Mouse (Mus musculus): Measurements from ENCODE around the gene Gpr37.

The Gpr37 gene

GRCm38 (mm10) chr6:25690629-25691028 is at the start of gene Gpr37:
Gene Gpr37 (minus strand): TSS chr6:25690729.
- DNase-seq (ENCODE audit: low read depth): no peak

GRCm38 (mm10) chr6:25736533-25736932 is 46.0 kb upstream of the Gpr37 start:
- DNase-seq (ENCODE audit: low read depth): no peak

- no peak for DNase-seq (ENCODE audit: low read depth)
Observed at GRCm38 (mm10) chr6:25726560-25726959, 36.0 kb upstream of the Gpr37 start.

DNA sequence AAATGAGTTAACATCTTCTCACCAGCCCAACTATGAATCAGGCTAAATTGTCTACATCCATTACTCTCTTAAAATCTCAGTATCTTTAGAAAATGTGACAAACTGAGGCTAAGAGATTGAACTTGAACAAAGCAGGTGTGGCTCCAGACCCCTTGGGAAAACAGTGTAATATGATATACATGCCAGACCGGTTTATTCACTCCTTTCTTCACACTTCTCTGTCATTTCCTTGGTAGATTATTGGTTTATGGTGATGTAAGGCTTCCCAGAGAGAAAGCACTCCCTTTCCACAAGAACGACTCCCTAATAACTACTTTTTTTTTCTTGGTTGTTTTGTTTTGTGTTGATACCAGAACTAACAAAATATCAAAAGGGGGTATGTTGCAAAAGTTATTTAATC is 20.1 kb upstream of the Gpr37 start:
- no peak for DNase-seq (ENCODE audit: low read depth)

DNA sequence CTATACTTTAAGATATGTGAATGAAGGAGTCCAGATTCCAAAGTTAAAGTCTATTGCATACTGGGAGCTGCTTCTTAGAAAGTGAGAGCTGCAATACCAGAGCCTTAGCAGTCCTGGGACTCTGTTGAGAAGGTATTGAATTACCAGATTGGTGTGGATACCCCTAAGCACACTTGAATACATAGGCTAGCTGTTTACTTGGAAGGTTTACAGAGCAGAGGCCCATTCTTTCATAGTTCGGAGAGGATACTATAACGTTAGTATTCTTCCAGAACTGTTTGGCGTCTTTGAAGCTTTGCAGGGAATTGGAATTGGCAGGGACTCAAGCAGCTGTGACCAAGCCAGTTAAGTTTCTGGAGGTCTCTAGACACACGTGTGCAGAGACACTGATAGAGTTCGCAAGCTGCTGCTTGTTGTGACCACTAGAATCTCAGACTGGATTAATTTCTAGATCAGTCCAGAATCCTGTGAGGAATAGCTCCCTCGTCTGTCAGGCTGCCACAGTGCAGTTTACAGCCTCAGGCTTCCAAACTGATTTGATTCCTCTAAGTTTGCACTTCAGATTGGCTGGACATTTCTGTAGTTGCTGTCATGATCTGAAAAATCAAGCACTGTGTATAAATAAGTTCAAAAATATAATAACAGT is 18.8 kb upstream of the Gpr37 start:
- no peak for DNase-seq (ENCODE audit: low read depth)

DNA sequence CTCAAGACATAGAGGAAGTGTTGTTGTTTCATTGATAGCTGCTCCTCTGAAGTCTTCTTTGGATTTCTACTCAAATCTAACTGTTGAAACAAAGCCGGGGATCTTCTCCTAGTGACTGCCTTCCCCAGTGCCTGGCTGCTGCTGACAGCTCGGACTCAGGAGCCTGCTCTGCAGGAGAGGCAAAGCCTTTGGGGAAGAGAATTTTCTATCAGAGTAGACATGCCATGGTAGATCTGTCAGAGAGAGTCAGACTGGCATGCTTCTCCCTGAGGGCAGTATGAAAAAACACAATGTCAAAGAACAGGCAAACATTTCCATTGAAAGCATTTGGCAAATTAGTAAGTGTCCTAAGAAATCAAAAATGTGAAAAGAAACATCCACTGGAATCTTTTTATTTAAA is 9.4 kb upstream of the Gpr37 start:
- DNase-seq (ENCODE audit: low read depth): no peak

GRCm38 (mm10) chr6:25690284-25690605 is 284 bp downstream of the Gpr37 start:
- DNase-seq (ENCODE audit: low read depth): no peak

- DNase-seq (ENCODE audit: low read depth): no peak
Observed at GRCm38 (mm10) chr6:25689520-25690283, 827 bp downstream of the Gpr37 start.

GRCm38 (mm10) chr6:25688927-25689519 is 1.5 kb downstream of the Gpr37 start:
- DNase-seq (ENCODE audit: low read depth): no peak

DNA sequence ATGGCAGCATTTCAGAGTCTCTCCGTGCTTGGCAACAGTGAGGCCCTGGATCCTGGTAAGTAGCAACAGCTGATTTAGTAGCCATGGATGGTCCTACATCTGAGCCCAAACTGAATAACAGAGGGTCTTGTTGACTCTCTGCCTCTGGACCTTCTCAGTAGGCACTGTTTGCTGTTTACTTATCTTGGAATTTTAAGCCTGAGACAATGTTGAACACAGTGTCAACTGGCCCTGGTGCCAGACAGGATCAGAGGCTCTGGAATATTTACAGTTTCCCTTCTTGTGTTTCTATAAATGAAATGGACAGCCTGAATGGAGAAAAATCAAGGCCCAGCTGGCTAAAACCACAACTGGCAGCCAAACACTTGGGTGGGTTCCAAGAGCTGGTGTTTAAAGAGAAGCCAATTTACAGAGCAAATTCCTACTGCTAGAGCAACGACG is 3.7 kb downstream of the Gpr37 start:
- DNase-seq (ENCODE audit: low read depth): peak; percentile 15

DNA sequence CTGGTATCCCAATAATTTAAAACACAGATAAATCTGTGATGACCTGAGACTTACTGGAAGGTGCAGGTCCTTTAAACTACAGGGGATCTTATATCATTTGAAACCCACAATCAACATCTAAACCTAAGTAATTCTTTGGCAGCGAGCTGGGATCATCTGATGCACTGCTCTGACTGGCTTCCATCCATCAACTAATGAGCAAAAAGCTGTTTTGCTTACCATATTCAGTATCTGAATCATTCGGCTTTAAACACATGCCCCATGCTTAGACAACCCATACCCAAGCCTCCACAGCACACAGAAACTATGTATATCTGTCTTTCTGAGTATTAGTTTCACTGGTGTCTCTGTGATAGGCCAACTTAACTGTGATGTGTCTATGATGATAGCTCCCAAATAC is 6.1 kb downstream of the Gpr37 start:
- DNase-seq (ENCODE audit: low read depth): no peak

DNA sequence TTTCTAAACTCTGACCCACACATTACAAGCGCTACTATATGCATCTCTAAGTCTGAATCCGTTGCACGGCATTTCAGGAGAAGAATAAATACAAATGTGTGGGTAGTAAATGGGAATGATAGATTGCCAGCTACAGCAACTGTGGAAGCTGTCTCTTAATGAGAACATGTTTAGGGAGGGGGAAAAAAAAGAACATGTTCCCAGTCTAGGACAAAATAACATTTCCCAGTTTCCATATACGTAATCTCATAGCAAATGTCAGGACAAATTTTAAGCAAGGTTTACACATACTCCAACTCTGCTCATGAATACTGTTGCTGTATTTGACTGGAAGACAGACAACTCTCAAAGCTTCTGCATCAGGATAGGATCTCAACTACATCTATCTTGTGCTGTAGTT is 15.4 kb downstream of the Gpr37 start:
- DNase-seq (ENCODE audit: low read depth): no peak

DNA sequence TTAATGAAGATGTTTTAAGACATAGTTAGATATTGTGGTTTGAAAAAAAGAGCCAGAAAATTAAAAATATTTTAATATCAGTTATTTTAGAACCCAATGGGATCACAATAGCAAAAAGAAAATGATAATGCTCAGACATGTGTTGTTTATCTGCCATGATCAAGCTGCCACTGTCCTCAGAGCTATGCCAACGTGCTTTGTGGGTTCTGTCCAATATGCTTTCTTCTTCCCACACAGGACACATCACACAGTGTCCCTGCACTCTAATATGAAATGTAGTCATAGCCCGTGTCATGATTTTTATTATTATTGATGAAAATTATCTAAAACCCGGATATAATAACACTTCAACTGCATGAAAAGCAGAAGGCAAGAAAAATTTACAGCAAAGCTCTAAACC is 16.7 kb downstream of the Gpr37 start:
- DNase-seq (ENCODE audit: low read depth): no peak

DNA sequence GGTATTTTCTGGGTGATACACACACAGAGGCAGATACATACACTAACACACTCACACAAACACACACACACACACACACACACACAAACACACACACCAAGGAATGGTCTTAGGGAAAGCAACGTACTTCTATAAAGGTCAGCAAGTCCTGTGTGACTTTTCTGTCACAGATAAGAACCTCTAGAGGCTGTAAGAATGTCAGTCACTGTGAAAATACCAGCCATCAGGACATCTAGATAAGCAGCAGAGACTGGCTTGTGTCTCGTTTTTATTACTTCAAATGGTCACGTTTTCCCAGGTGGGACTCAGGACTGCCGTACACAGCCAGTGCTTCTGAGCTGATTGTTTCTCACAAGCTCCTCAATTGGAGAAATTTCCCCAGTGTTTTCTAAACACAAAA is 20.4 kb downstream of the Gpr37 start:
- no peak for DNase-seq (ENCODE audit: low read depth)

GRCm38 (mm10) chr6:25663942-25664341 is 26.6 kb downstream of the Gpr37 start:
- no peak for DNase-seq (ENCODE audit: low read depth)

DNA sequence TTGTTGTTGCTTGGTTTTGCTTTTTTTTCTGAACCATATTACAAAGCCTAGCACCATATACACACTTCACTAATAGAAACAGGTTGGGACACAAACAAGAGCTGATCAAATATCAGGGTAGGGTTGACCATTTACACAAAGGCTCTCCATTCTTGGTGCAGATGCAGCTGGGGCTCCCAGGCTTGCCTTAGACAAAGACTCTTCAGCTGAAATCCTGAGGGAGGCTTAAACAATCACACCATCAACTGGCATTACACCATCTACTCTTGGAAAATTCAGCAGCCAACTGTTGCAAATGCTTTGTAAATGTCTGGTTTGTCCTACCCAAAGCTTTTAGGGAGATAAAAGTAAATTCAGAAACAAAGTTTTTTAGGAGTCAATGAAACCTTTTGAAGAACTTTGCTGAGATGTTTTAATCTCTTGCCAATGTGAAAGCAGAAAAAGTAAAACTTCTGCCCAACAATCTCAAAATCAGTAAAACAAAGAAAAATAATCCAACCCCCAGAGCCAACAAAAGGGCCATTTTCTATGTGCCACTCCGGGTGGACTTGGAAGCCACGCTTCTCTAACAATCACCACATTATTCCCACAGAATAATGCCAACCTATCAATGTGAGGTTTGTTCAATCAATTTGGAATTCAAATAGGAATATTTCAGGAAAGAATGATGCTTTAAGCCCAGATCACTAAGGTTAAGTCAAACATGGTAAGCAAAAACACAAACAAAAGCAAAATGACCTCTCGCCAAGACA is 30.4 kb downstream of the Gpr37 start:
- no peak for DNase-seq (ENCODE audit: low read depth)

Data from fibroblast of lung, adult 2 months (primary cell).